Mouse (Mus musculus): ENCODE measurements around the gene Adh4.

DNA sequence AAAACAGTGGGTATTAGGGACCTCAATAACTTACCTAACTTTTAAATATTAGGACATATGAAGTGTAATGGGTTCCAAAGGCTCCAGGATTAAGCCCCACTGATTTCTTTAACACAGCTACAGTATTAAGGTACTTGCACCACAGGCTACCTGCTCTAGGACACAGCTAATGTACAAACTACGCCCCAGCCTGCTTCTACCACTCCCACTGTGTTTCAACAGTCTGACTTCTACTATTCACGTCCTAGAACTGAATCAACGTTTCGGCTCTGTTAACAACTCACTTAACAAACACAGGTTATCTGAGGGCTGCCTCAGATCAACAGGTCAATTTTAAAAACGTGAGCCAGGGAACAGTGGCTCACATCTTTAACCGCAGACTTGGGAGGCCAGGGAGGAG, 48.5 kb downstream of the Adh4 start:
- TF ChIP-seq CTCF (IDR thresholded peaks at IDR 0.05; ENCODE audit: low read depth, low read length) = no peak
- TF ChIP-seq POLR2AphosphoS5 (IDR thresholded peaks at IDR 0.05; ENCODE audit: insufficient replicate concordance, low read depth, low read length) = no peak
- TF ChIP-seq GATA2 (IDR thresholded peaks at IDR 0.05; ENCODE audit: borderline replicate concordance, low read depth, low read length) = no peak
- no peak for TF ChIP-seq TAL1 (conservative IDR thresholded peaks at IDR 0.05; ENCODE audit: low read depth, low read length)
- TF ChIP-seq GATA1 (IDR thresholded peaks at IDR 0.05; ENCODE audit: borderline replicate concordance, low read length) = no peak
